Mouse (Mus musculus) E14TG2a.4 (cell line): ENCODE measurements around the gene Ostf1.

ENCODE experiments used
- CTCF ChIP-seq: conservative IDR thresholded peaks from 2 replicates; pipeline ENCODE4 v1.5.1; 2014; ENCODE audit warnings: low read length
- NANOG ChIP-seq: IDR thresholded peaks from 2 replicates; pipeline ENCODE4 v1.6.1; 2014; ENCODE audit warnings: borderline replicate concordance, low read length, mixed read lengths
- POU5F1 ChIP-seq: IDR thresholded peaks from 2 replicates; pipeline ENCODE4 v1.6.1; 2014; ENCODE audit warnings: low read length, borderline replicate concordance

GRCm38 (mm10) chr19:18654330-18654729 is 22.7 kb upstream of the Ostf1 start:
- TF ChIP-seq CTCF (no peak), NANOG (no peak), POU5F1 (no peak)
